In the genomic region with DNA sequence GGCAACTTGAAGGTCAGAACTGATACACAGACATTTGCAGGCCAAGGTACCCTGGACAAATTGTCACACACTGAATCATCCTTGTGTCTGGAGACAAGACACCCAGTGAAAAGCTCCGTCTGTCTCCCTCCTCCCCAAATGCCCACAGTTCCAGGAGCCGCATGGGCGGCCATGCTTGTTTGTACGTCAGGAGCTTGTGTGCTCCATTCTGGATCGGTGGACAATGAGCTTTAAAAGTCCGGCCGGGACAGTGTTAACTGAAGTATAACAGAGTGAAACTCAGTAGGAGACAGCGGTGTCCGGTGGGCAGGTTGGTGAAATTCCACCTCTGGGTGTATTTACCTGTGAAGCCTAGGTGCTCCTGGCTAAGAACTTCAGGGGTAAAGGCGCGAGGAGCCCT, we compare ENCODE assay signal across 25 mouse cellular contexts.
DNase-seq lines count a peak whose midpoint lies in the region; ATAC-seq and TF ChIP-seq lines count a peak whose summit lies in the region.
"Had no signal": no experiment of that assay in that cellular context is flagged by ENCODE, and none has a peak within 500 bp of the region (broad histone marks: within the 10 kb centered on the region; RNA-seq: fewer than 3 reads in every experiment).

No protein-coding gene starts in this region.

- no peak overlapping the region for H3K9ac ChIP-seq in kidney, embryonic 16.5 days (replicated peaks; ENCODE audit: low read length)
- H3K9ac ChIP-seq: forebrain, embryonic 13.5 days; hindbrain, embryonic 12.5 days; hindbrain, embryonic 15.5 days had no signal

- no peak overlapping the region for H3K4me3 ChIP-seq in kidney, adult 2 months (ENCODE audit: insufficient read depth, low read depth, low read length)
- no peak overlapping the region for H3K4me3 ChIP-seq in kidney, embryonic 16.5 days (ENCODE audit: low read length)
- no peak overlapping the region for H3K4me3 ChIP-seq in midbrain, embryonic 10.5 days
- H3K4me3 ChIP-seq: forebrain, embryonic 10.5 days; forebrain, embryonic 13.5 days; gastrocnemius, adult 2 months; heart, adult 2 months; heart, embryonic 10.5 days; hindbrain, embryonic 12.5 days; hindbrain, embryonic 15.5 days had no signal

- no peaks in the 10 kb centered on the region for H3K27me3 ChIP-seq in kidney, adult 2 months (replicated peaks; ENCODE audit: control insufficient read depth, insufficient read depth, low read length)
- H3K27me3 ChIP-seq in kidney, embryonic 16.5 days (ENCODE audit: insufficient read depth, low read length), result no peaks in the 10 kb centered on the region
- H3K27me3 ChIP-seq in midbrain, embryonic 10.5 days (ENCODE audit: low read depth, poor library complexity, severe bottlenecking), result no peaks in the 10 kb centered on the region
- H3K27me3 ChIP-seq: CH12.LX; forebrain, embryonic 13.5 days; hindbrain, embryonic 15.5 days; Patski had no signal

- 50% methylated on average over 11 of the region's 11 CpGs for WGBS in kidney, adult 2 months
- WGBS in kidney, embryonic 16.5 days, result 55% methylated on average over 11 of the region's 11 CpGs
- WGBS in midbrain, embryonic 10.5 days, result 81% methylated on average over 11 of the region's 11 CpGs

- DNase-seq in kidney, adult 2 months, result peak; percentile 49
- no peak for DNase-seq in kidney, adult 11 months
- no peak for DNase-seq in kidney, adult 18-20 months
- DNase-seq in kidney, postnatal 36 days, result peak; percentile 38 to 62
- no peak for DNase-seq in urinary bladder, adult 18-20 months (ENCODE audit: low spot score in 2 of 2)
- no peak for DNase-seq in midbrain, embryonic 10.5 days (ENCODE audit: low spot score)
- DNase-seq: adrenal gland, postnatal 10 days; adrenal gland, postnatal 36 days; B cell, adult 2 months; cerebellum, adult 18-20 months; cerebellum, adult 9-10 months; cerebellum, postnatal 14 days; gastrocnemius, adult 2 months; gastrocnemius, postnatal 14 days; heart, adult 2 months had no signal

- peaks cover 12% of the 10 kb centered on the region for H3K4me1 ChIP-seq in kidney, adult 2 months (ENCODE audit: control insufficient read depth, insufficient read depth, low read length)
- peaks cover 45% of the 10 kb centered on the region for H3K4me1 ChIP-seq in kidney, embryonic 16.5 days (ENCODE audit: insufficient read depth, low read length)
- 0 out of 2 replicates have a peak, but pooled peaks cover 5% of the 10 kb centered on the region for H3K4me1 ChIP-seq in midbrain, embryonic 10.5 days
- H3K4me1 ChIP-seq: forebrain, embryonic 13.5 days; hindbrain, embryonic 15.5 days had no signal

- no peaks in the 10 kb centered on the region for H3K36me3 ChIP-seq in kidney, adult 2 months (ENCODE audit: control insufficient read depth, insufficient read depth, low read length)
- no peaks in the 10 kb centered on the region for H3K36me3 ChIP-seq in kidney, embryonic 16.5 days (ENCODE audit: insufficient read depth, low read length)
- H3K36me3 ChIP-seq in midbrain, embryonic 10.5 days, result no peaks in the 10 kb centered on the region
- H3K36me3 ChIP-seq: forebrain, embryonic 10.5 days; G1E; heart, embryonic 10.5 days; hindbrain, embryonic 12.5 days; hindbrain, embryonic 15.5 days had no signal

- no peak for ATAC-seq in kidney, embryonic 16.5 days (ENCODE audit: low FRiP score, low TSS enrichment)
- ATAC-seq: forebrain, embryonic 13.5 days; forebrain, embryonic 16.5 days; Patski had no signal

- H3K9me3 ChIP-seq in kidney, embryonic 16.5 days (ENCODE audit: low read length), result no peaks in the 10 kb centered on the region
- H3K9me3 ChIP-seq in midbrain, embryonic 10.5 days (replicated peaks), result no peaks in the 10 kb centered on the region
- H3K9me3 ChIP-seq: forebrain, embryonic 10.5 days; forebrain, embryonic 13.5 days; heart, embryonic 10.5 days; hindbrain, embryonic 12.5 days; hindbrain, embryonic 15.5 days had no signal

- TF ChIP-seq CTCF in kidney, adult 2 months (conservative IDR thresholded peaks at IDR 0.05; ENCODE audit: insufficient read depth, insufficient read length, low read depth, low read length), result no peak

- H3K4me2 ChIP-seq in kidney, embryonic 16.5 days (replicated peaks; ENCODE audit: low read depth, low read length), result no peak overlapping the region
- H3K4me2 ChIP-seq: forebrain, embryonic 13.5 days; hindbrain, embryonic 12.5 days; hindbrain, embryonic 15.5 days had no signal

- TF ChIP-seq POLR2A in kidney, adult 2 months (IDR thresholded peaks at IDR 0.05; ENCODE audit: low read depth, low read length), result no peak

- H3K27ac ChIP-seq in kidney, adult 2 months (ENCODE audit: insufficient read depth, low read depth, low read length), result peak overlapping the region; percentile 9
- H3K27ac ChIP-seq in kidney, embryonic 16.5 days (ENCODE audit: low read length), result peak overlapping the region; percentile 62
- no peak overlapping the region for H3K27ac ChIP-seq in midbrain, embryonic 10.5 days (replicated peaks)
- H3K27ac ChIP-seq: forebrain, embryonic 10.5 days; forebrain, embryonic 13.5 days; gastrocnemius, adult 2 months; heart, adult 2 months; heart, embryonic 10.5 days; hindbrain, embryonic 12.5 days; hindbrain, embryonic 15.5 days had no signal

Comparison
In these comparisons a context has a peak if more than half of its experiments do, and no peak if none do; other contexts are left out.
1. DNase-seq: peak in kidney, adult 2 months (single experiment) and kidney, postnatal 36 days (2 of 2); none in kidney, adult 11 months (single experiment), kidney, adult 18-20 months (single experiment), urinary bladder, adult 18-20 months (0 of 2) and midbrain, embryonic 10.5 days (single experiment).